Mouse (Mus musculus) ES-E14 (cell line): ENCODE results near the gene Fastk. TPM values are rescaled to one million over a fixed set of nuclear protein-coding genes. Genes with fewer than 3 reads are reported as not detected.

ENCODE experiments used
- DNase-seq: peaks from one replicate; pipeline ENCODE4 v3.0.0-alpha.2; 2013; ENCODE audit warnings: low read depth, low spot score
- H3K27ac ChIP-seq: 2 replicates; pipeline ENCODE4 v1.5.1; 2012; ENCODE audit warnings: low read depth, mild to moderate bottlenecking, low read length, moderate library complexity, mixed read lengths; ENCODE audit not compliant: poor library complexity, insufficient read depth, severe bottlenecking
- H3K36me3 ChIP-seq: 2 replicates; pipeline ENCODE4 v1.6.1; 2012; ENCODE audit warnings: mild to moderate bottlenecking, low read length, moderate library complexity, mixed read lengths; ENCODE audit not compliant: control insufficient read depth, poor library complexity, insufficient read depth, severe bottlenecking
- H3K4me1 ChIP-seq, 2 experiments: fragments of 150-350 bp in 1 of 2; sonication (generic) in 1 of 2; 2 replicates each; pipeline ENCODE4 v1.6.1; 2012; ENCODE audit warnings: low read length in 2 of 2, mild to moderate bottlenecking in 1 of 2, mixed read lengths in 1 of 2; ENCODE audit not compliant: control insufficient read depth in 2 of 2, insufficient read depth in 2 of 2, poor library complexity in 1 of 2
- H3K4me3 ChIP-seq, 2 experiments: fragments of 150-350 bp in 1 of 2; sonication (generic) in 1 of 2; 2 replicates each; pipeline ENCODE4 v1.5.1; 2012; ENCODE audit warnings: low read length in 2 of 2, low read depth in 1 of 2, mild to moderate bottlenecking in 1 of 2, mixed read lengths in 1 of 2; ENCODE audit not compliant: insufficient read depth in 1 of 2, poor library complexity in 1 of 2, severe bottlenecking in 1 of 2
- H3K9ac ChIP-seq: 2 replicates; pipeline ENCODE4 v1.6.1; 2012; ENCODE audit warnings: low read depth, mild to moderate bottlenecking, low read length, mixed read lengths; ENCODE audit not compliant: poor library complexity, insufficient read depth, severe bottlenecking
- H3K9me3 ChIP-seq: fragments of 150-350 bp; sonication (generic); 2 replicates; pipeline ENCODE4 v1.6.1; 2012; ENCODE audit warnings: low read depth, mild to moderate bottlenecking, low read length; ENCODE audit not compliant: control insufficient read depth, insufficient read depth
- CHD2 ChIP-seq: IDR thresholded peaks from 2 replicates; pipeline ENCODE4 v1.6.1; 2014; ENCODE audit warnings: mild to moderate bottlenecking, low read depth, low read length, inconsistent platforms
- HCFC1 ChIP-seq: IDR thresholded peaks from 2 replicates; pipeline ENCODE4 v1.6.1; 2012; ENCODE audit warnings: low read length, inconsistent platforms, borderline replicate concordance; ENCODE audit not compliant: insufficient read depth
- MAFK ChIP-seq: IDR thresholded peaks from 2 replicates; pipeline ENCODE4 v1.6.1; 2014; ENCODE audit warnings: mild to moderate bottlenecking, low read depth, low read length, inconsistent platforms; ENCODE audit not compliant: insufficient read depth
- ZC3H11A ChIP-seq: IDR thresholded peaks from 2 replicates; pipeline ENCODE4 v1.6.1; 2012; ENCODE audit warnings: low read depth, mild to moderate bottlenecking, inconsistent platforms, low read length, borderline replicate concordance
- ZNF384 ChIP-seq: IDR thresholded peaks from 2 replicates; pipeline ENCODE4 v1.6.1; 2012; ENCODE audit warnings: low read depth, low read length, inconsistent platforms
- in situ Hi-C, 2 experiments: fragments of 600-800 bp; cut with MboI; formaldehyde crosslinking; loops; one replicate each; pipeline ENCODE4 v1.15.1; 2025; ENCODE audit warnings: low sequenced_read_pairs in 2 of 2, inconsistent platforms in 1 of 2; ENCODE audit not compliant: unreplicated experiment in 2 of 2
- total RNA-seq: library from RNA; depleted of rRNA; stranded (reverse); fragments of 300-350 nt; gene quantifications from 2 replicates; pipeline ENCODE4 v1.2.3, GENCODE M21; 2012

Gene Fastk
- total RNA-seq, 1 experiment, result 70.4 TPM

- Histone ChIP-seq H3K36me3 (peaks cover 19% of the 10 kb centered on the region; the same call in 1 of the 2 replicates), H3K9me3 (no peaks in the 10 kb centered on the region), H3K9ac (peak overlapping the region; percentile 59), H3K4me3 (peak overlapping the region; percentile 58 to 68), H3K27ac (no peak overlapping the region), H3K4me1 (peaks cover 0 to 18% of the 10 kb centered on the region in 2 experiments; a peak in 2 of 4 replicates)
- DNase-seq, result no peak
- in situ Hi-C loops, result no loop called here
- TF ChIP-seq CHD2 (no peak), ZNF384 (no peak), ZC3H11A (no peak), HCFC1 (no peak), MAFK (no peak)
Observed at GRCm38 (mm10) chr5:24474025-24474722, 29.1 kb upstream of the Fastk start.

- Histone ChIP-seq H3K27ac (no peak overlapping the region), H3K9ac (peak overlapping the region; percentile 28; the same call in 1 of the 2 replicates), H3K4me3 (peak overlapping the region in 1 of 2 experiments; percentile 2; a peak in 1 of 4 replicates), H3K4me1 (peaks cover 0 to 18% of the 10 kb centered on the region in 2 experiments; a peak in 2 of 4 replicates), H3K36me3 (peaks cover 11% of the 10 kb centered on the region; the same call in 1 of the 2 replicates), H3K9me3 (no peaks in the 10 kb centered on the region)
- peak; percentile 60 for DNase-seq
- TF ChIP-seq HCFC1 (no peak), MAFK (no peak), ZNF384 (no peak), ZC3H11A (no peak), CHD2 (no peak)
- in situ Hi-C loops, result no loop called here
Observed at GRCm38 (mm10) chr5:24472884-24473619, 28.0 kb upstream of the Fastk start.

GRCm38 (mm10) chr5:24470600-24470999 is 25.5 kb upstream of the Fastk start:
- Histone ChIP-seq H3K9me3 (no peaks in the 10 kb centered on the region), H3K27ac (no peak overlapping the region), H3K9ac (no peak overlapping the region), H3K4me3 (no peak overlapping the region), H3K36me3 (no peaks in the 10 kb centered on the region), H3K4me1 (peaks cover 0 to 14% of the 10 kb centered on the region in 2 experiments; a peak in 2 of 4 replicates)
- DNase-seq, result peak; percentile 77
- in situ Hi-C loops, result no loop called here
- TF ChIP-seq ZNF384 (no peak), MAFK (no peak), ZC3H11A (peak; percentile 71)

GRCm38 (mm10) chr5:24466762-24467161 is 21.7 kb upstream of the Fastk start:
- TF ChIP-seq ZNF384 (no peak), MAFK (no peak), CHD2 (no peak), HCFC1 (no peak)
- Histone ChIP-seq H3K27ac (no peak overlapping the region), H3K9ac (no peak overlapping the region; the same call in 1 of the 2 replicates), H3K36me3 (no peaks in the 10 kb centered on the region), H3K4me3 (peak overlapping the region in 1 of 2 experiments; percentile 39; a peak in 1 of 4 replicates), H3K9me3 (no peaks in the 10 kb centered on the region), H3K4me1 (0 out of 4 replicates have a peak, but pooled peaks cover 0 to 2% of the 10 kb centered on the region in 2 experiments)
- in situ Hi-C loops, result loop anchor here in 1 of 2 experiments (10.0 kb wide), 1 partner anchor 58 kb away; the partner anchor contains the start of gene Gbx1
- DNase-seq, result no peak
